Mouse (Mus musculus) ES-E14 (cell line): ENCODE results near the gene Slc35c1.

Source experiments
- CHD2 ChIP-seq: IDR thresholded peaks from 2 replicates; pipeline ENCODE4 v1.6.1; 2014; ENCODE audit warnings: mild to moderate bottlenecking, low read depth, low read length, inconsistent platforms
- HCFC1 ChIP-seq: IDR thresholded peaks from 2 replicates; pipeline ENCODE4 v1.6.1; 2012; ENCODE audit warnings: low read length, inconsistent platforms, borderline replicate concordance; ENCODE audit not compliant: insufficient read depth
- MAFK ChIP-seq: IDR thresholded peaks from 2 replicates; pipeline ENCODE4 v1.6.1; 2014; ENCODE audit warnings: mild to moderate bottlenecking, low read depth, low read length, inconsistent platforms; ENCODE audit not compliant: insufficient read depth
- ZC3H11A ChIP-seq: IDR thresholded peaks from 2 replicates; pipeline ENCODE4 v1.6.1; 2012; ENCODE audit warnings: low read depth, mild to moderate bottlenecking, inconsistent platforms, low read length, borderline replicate concordance
- ZNF384 ChIP-seq: IDR thresholded peaks from 2 replicates; pipeline ENCODE4 v1.6.1; 2012; ENCODE audit warnings: low read depth, low read length, inconsistent platforms

DNA sequence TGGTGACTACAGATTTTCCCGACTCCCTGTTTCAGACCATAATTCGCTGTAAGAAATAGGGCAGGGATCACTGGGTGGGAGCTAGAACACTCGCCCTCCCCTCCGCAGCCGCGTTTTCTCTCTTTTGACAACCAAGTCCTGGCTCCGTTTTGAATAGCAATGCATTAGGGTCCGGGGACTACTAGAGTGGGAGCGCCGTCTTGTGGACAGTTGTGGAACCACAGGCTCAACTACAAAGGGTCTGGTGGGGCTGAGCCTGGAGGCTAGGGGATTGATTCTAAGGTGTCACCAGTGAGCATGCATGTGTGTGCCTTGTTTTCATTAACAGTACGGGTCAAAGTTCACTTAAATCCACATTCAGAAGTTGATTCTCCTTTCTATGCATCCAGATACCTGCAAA is 26.1 kb upstream of the Slc35c1 start:
- TF ChIP-seq MAFK: no peak
- TF ChIP-seq ZC3H11A: peak; percentile 78
- TF ChIP-seq CHD2: no peak
- no peak for TF ChIP-seq HCFC1
- no peak for TF ChIP-seq ZNF384
